Mouse (Mus musculus): Measurements from ENCODE around the gene Gapvd1. TPM values are rescaled to one million over a fixed set of nuclear protein-coding genes. Genes with fewer than 3 reads are reported as not detected.

The Gapvd1 gene
- total RNA-seq, 2 experiments from 2014 or later: 93.3 to 109 TPM

DNA sequence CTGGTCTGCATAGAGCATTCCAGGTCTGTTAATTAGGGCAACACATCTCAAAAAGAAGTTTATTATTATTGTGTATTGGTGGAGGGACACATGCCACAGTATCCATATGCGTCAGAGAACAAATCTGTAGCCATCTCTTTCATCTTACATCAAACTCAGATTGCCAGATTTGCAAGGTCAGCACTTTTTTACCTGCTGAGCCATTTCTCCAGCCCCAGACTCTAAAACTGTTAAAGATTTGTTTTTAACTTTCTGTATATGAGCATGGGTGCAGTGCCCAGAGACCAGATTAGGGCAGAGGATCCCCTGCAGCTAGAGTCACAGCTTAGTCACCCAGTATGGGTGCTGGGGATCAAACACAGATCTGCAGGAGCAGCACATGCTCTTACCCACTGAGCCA, 18.4 kb downstream of the Gapvd1 start:
- intact Hi-C loops (cut with DNase I): no loop called here
- no peak for DNase-seq (ENCODE audit: low spot score in 2 of 2)

DNA sequence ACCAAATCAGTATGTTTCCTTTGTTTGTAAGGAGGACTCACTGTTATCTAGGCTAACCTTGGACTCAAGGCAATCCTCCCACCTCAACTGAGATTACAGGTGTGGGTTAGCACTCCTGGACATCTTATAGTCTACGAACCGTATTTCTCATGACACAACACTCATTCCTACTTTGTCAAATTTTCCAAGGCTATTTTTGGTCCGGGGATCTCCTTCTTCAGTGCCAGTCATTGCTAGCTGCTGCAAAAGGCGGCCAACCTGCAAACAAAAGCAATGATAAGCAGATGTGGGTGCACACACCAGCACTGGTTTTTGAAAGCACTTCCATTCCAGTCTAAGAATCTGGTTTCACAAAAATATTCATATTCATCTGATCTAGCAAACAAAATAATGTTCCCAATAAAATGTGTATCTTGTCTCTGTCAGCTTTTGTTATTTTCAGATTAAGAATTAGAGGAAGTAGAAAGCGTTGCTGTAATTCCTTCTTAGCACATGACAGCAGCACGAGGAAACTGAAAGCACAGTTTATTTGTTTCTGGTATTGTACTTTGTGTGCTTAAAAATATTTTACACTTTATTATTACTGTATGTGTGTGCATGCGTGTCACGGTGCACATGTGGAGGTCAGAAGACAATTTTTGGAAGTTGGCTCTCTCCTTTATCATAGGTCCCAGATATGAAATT, 27.8 kb downstream of the Gapvd1 start:
- intact Hi-C loops (cut with DNase I): no loop called here
- no peak for DNase-seq (ENCODE audit: low spot score in 2 of 2)

DNA sequence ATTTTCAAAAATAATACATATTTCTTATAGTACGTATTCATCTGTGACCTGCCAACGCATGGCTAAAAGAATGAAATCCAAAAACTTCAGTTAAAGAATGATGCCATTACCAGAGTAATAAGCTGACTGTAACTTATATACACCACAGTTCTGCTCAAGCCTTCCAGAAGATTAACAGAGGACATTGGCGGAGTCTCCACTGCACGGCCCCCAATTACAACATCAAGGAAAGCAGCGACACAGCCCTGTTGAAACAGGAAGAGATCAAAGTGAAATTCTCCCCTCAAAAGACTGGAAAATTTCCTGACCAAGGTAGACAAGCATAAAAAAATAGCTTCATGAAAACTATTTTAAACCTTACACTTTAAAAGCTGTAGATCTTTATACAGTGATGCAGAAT, 29.8 kb downstream of the Gapvd1 start:
- intact Hi-C loops (cut with DNase I): no loop called here
- DNase-seq (ENCODE audit: low spot score in 2 of 2): no peak

DNA sequence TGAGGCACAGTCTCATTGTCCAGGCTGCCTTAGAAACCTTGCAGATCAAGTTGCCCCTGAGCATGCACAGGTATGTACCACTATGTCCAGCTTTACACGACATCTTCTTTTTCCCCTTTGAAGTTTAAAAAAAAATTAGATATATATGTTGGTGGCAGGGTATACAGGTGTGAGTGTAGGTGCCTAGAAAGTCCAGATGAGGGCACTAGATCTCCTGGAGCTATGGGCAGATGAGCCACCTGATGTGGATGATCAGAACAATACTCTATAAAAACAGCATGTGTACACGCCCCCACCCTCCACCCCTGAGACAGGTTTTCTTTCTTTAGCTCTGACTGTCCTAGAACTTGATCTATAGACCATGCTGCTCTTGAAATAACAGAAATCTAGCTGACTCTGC, 36.8 kb downstream of the Gapvd1 start:
- no peak for DNase-seq (ENCODE audit: low spot score in 2 of 2)
- intact Hi-C loops (cut with DNase I): no loop called here

DNA sequence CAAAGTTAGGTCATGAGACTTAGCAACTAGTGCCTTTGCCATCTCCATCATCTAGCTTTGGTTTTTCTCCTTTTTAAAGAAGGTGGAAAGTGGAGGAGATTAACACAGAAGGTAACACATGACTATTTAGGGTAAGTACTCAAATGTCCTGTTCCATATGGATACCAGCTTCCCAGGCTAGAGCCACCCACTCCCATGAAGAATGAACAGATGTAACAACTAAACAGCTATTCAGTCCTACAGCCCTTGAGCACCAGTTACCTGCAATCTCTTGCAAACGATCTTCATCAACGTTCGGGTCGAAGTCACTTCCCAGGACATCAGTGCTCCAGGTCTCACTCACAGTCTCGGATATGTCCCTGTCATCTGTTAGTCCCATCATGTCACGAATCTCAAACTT, 43.1 kb downstream of the Gapvd1 start:
- intact Hi-C loops (cut with DNase I): no loop called here
- no peak for DNase-seq (ENCODE audit: low spot score in 2 of 2)

DNA sequence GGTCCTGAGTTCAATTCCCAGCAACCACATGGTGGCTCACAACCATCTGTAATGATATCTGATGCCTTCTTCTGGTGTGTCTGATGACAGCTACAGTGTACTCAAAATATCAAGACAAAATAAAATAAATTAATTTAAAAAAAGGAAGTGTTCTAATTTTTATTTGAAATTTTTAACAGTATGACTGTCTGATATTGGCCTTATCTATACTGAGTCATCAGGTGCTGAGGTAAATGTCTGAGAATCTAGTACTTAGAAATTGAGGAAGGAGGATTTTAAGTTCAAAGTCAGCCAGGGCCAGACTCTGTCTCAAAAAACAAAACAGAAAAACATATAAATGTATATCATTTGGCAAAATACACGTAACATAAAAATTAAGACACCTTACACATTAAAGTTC, 46.4 kb downstream of the Gapvd1 start:
- intact Hi-C loops (cut with DNase I): no loop called here
- DNase-seq (ENCODE audit: low spot score in 2 of 2): no peak

DNA sequence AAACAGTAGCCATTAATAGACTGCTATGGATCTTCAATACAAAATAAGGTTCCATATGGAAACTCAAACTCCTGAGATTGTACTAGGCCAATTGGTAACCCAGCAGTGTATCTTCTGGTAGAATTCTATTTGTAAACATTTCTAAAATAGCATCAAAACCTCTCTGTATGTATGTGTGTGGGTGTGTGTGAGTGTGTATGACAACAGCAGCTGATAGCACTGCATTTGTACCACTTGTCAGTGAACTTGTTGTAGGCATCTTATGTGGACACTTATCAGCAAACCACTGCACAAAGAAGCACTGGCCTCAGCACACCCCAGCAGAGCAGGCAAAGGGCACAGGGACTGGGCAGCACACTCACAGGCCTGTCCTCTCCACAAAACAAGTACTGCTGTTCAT, 58.4 kb downstream of the Gapvd1 start:
- DNase-seq (ENCODE audit: low spot score in 2 of 2): no peak
- intact Hi-C loops (cut with DNase I): no loop called here

DNA sequence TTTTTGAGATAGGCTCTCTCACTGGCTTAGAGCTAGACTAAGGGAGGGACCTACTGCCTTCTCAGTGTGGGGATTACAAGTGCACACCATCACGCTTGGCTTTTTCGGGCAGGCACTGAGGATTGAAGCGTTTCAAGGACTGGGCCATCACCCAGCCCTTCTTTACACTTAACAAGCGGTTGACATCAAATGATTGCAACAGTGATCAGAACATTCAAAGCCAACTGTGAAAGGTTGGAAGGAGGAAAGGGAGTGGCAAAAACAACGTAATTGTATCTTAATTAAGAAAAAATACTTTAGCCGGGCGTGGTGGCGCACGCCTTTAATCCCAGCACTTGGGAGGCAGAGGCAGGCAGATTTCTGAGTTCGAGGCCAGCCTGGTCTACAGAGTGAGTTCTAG, 62.2 kb downstream of the Gapvd1 start:
- intact Hi-C loops (cut with DNase I): no loop called here
- no peak for DNase-seq (ENCODE audit: low spot score in 2 of 2)

DNA sequence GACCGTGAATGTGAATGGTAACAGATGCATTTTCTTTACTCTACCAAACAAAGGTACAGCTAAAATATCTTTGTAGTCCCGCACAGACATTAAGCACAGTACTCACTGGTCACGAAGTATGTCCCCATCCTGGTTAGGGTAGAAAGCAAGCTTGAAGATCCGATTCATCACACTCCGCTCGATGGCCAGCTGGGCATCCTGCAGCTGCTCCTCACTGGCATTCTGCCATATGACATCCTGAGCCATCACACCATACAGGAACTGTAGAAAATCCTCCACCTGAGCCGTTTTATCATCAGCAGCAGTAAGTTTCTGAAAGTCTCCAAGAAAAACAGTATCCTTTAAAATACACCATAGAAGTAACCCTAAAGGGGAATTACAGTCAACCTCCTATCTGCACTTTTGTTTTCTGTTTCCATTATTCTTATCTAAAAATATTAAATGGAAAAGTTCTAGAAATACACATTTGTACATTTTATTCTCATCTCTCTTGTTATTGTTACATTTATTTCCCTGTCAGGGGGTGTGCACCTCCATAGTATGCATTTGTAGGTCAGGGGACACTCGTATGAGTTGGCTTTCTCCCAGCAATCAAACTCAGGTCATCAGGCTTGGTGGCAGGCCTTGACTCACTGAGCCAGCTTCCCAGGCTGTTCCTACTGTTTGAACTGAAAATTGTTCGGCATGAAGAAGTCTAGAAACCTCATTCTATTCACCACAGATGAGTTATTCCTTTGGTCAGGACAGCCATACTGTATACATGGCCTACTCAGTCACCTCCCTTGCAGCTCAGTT, 70.8 kb downstream of the Gapvd1 start:
- DNase-seq (ENCODE audit: low spot score in 2 of 2): no peak

DNA sequence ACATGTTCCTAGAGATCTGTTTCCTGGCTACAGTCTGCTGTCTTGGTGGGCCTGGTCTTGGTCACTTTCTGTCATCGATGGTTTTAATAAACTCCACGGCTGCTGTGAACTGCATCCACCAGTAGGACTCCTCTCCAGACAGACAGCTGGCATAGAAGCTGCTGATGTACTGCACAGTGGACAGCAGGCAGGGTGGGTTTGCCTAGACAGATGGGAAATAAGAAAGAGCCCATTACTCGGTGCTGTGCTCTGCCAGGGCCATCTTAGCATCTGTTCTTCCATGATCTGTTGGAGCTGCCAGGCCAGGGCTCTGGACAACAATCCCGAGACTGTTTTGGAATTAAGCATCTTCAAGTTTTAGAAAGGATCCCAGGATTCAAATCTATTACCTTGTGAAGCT, 77.1 kb downstream of the Gapvd1 start:
- intact Hi-C loops (cut with DNase I): no loop called here
- no peak for DNase-seq (ENCODE audit: low spot score in 2 of 2)

More for the DNA sequence above, 70.8 kb downstream of the Gapvd1 start:
- intact Hi-C loops (cut with DNase I): no loop called here

DNA sequence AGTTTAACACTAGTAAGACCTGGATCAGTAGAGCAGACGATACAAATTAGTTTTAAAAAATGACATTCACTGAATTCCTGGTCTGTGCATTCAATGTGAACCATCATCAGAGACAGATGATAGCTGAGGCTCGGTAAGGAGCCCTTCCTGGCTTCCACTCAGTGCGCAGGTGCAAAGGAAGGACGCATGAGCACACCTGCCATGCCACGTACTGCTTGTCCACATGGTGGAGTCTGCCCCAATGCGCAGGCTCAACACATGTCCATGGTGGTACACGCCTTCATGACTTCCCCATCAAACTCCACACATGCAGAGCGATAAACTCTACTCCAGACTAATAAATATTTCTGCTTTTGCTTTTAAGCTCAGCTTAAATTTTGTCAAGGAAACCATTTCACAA, 78.0 kb downstream of the Gapvd1 start:
- intact Hi-C loops (cut with DNase I): no loop called here
- no peak for DNase-seq (ENCODE audit: low spot score in 2 of 2)

DNA sequence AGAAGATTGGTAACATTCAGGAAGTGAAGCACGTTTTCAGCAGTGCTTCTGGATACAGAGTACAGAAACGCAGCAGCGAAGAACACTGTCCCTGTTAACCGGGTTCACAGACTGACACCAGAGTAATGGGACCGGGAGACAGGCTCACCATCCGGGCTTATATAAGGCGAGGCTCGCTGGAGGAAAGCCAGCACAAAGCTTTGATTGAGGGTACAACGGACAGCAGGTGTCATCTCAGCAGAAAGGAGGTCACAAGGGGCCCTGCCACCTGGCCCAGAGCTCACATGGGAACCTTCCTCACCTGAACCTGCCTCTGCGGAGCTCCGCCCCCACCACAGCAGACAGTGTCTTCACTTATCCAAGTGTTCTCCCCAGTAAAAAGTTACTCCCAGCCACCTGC, 81.2 kb downstream of the Gapvd1 start:
- intact Hi-C loops (cut with DNase I): no loop called here
- no peak for DNase-seq (ENCODE audit: low spot score in 2 of 2)

DNA sequence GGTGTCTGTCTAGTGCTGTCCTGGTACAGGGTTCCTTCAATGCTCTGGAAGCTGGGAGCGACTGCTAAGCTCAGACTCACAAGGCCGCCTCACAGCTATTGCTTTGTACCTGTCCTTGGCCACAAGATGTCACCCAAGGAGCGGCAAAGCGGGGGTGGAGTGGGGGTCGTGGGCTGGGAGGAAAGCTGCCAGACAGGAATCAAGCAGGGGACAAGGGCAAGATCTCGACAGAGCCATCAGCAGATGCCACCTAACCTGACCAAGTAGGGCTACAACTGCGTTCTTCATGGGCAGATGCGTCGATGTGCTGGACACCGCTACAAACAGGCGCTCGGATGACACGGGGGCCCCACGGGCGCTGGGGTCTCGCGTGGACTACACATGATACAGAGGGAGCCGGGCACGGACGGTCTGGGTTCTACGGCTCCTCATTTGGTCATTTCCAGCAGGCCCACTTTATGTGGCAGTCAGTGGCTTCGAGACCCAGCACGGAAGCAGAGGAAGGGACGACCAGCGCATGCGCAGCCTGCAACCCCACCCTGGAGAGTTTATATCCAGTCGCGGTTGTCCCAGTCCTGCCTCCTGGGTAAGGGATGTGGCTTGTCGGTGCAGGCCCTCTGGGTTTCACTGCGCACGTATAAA, 83.5 kb downstream of the Gapvd1 start:
- intact Hi-C loops (cut with DNase I): no loop called here
- DNase-seq (ENCODE audit: low spot score in 2 of 2): peak; percentile 22 to 31

DNA sequence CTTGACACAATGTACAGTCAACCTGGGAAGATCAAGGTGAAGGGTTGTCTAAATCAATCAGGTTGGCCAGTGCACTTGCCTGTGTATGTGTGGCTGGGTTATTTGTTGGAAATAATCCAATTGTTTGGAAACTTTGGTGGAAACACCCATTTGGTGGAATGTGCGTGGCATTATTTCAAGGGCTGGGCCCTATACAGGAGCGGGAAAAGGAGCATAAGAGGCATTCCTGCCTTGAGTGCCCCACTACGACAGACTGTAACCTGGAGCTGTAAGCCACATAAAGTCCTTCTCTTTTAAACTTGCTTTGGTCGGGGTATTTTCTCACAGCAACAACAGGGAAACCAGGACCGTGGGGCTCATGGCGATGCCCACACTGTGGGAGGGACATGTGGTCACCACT, 84.6 kb downstream of the Gapvd1 start:
- intact Hi-C loops (cut with DNase I): no loop called here
- no peak for DNase-seq (ENCODE audit: low spot score in 2 of 2)

DNA sequence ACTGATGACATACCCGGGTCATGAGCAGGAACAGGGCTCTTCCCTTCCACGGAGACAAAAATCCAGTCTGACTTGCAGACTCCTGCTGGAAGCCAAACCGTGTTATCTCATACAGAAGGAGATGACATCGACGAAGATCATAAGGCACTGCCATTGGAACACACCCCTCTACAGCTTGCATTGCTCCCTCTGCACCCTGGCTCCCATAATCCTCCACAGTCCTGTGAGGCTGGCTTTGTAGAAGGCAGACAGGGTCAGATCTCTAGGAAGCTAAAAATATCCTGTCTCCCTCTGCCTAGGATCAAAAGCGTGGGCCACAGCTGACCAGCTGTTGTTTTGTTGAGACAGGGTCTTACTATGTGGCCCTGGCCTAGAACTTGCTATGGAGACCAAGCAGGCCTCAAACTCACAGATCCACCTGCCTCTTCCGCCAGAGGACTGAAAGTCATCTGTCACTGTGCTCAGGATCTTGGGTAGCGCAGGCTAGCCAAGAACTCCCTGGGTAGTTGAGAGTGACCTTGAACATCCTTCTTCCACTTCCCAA, 85.8 kb downstream of the Gapvd1 start:
- no peak for DNase-seq (ENCODE audit: low spot score in 2 of 2)

DNA sequence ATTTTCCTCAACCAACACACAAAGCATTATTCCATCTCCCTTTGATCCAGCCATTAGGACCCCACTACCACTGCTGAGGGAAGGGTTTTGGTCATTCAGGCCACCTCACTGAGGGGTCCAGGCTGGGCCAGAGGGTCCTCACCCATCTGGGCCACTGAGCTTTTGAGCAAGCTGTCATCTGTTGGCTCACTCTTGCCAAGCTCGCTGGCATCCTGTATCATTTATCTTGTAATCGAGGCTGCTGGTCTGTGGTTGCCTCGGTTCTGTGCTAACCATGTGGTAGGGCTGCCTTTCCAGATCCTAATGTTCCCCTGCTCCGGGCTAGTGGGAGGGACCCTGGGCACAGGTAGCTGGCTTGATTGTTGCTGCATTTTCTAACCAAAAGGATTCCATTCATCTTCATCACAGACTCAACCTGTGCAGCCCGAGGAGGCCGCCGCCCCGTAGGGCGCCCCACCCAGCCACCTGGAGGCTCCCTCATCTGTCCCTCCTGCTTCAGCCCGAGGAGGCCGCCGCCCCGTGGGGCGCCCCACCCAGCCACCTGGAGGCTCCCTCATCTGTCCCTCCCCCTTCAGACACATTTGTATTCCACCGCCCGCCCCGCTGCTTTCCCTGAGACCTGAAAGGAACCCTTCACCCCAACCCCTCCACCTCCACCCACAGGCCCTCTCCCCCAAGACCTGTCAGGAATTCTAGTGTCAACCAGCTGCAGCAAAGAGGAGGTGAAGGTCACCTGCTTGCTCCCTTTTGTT, 86.4 kb downstream of the Gapvd1 start:
- intact Hi-C loops (cut with DNase I): no loop called here
- no peak for DNase-seq (ENCODE audit: low spot score in 2 of 2)

More for the DNA sequence above, 85.8 kb downstream of the Gapvd1 start:
- intact Hi-C loops (cut with DNase I): no loop called here

DNA sequence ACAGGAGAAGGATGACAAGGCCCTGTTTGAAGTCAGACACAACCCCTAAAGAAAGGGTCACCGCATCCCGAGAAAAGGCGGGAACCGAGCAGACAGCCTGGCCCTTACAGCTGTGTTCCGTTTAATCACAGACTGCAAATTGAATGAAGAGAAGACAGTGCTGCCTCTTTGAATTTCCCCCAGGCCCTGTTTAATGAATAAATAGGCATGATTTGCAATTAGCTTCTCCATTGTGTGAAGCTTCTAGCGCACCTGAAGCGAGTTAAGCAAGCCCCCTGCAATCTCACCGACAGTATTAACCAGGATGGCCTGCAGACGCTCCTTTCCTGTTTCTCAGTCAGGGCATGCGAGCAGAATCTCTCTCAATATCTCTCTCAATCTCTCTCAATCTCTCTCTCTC, 87.2 kb downstream of the Gapvd1 start:
- no peak for DNase-seq (ENCODE audit: low spot score in 2 of 2)
- intact Hi-C loops (cut with DNase I): no loop called here

DNA sequence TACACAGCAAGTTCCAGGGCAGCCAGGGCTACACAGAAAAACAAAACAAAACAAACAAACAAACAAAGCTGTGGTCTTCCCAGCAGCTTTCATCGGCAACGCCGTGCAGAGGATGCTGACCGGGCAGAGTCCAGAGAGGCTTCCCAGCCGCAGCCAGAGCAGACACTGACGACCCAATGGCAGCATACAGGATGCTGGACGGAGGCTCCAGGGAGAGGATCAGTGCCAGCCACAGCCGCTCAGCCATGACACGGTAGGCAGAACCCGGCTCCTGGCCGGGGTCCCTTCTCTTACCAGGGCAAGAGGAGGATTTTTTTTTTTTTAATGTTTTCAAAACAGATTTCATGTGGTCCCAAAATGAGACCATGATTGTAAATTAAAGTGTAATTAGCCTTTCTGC, 107.6 kb downstream of the Gapvd1 start:
- intact Hi-C loops (cut with DNase I): loop anchor here (10.0 kb wide), 1 partner anchor 823 kb away; no protein-coding TSS in a partner anchor

DNA sequence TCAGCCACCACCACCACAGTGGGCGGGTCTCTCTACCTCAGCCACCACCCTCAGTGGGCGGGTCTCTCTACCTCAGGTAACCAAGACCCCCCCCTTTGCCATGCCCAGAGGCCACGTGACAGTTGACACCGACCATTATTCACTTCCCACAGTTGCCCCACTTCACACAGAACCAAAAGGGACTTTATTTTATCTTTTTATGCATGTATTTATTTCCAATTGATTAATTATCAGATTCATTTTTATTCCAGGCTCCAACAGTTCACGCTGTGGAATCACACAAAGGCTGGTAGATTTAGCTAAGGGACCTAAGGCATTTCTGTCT, 108.5 kb downstream of the Gapvd1 start:
- intact Hi-C loops (cut with DNase I): loop anchor here (10.0 kb wide), 1 partner anchor 822 kb away; no protein-coding TSS in a partner anchor
- DNase-seq (ENCODE audit: low spot score in 2 of 2): no peak

More for the DNA sequence above, 107.6 kb downstream of the Gapvd1 start:
- no peak for DNase-seq (ENCODE audit: low spot score in 2 of 2)
